Mouse (Mus musculus) A20 (cell line): ENCODE results near the gene Ndufa7.
"Not testable (repeated sequence)": the region's sequence is repeated elsewhere in the genome, so short reads cannot be mapped to it uniquely, and the experiment has no call there.

Experiments
- DNase-seq: peaks from one replicate; pipeline ENCODE4 v3.0.0-alpha.2; 2011; ENCODE audit warnings: low read depth, low spot score

Ndufa7 gene

GRCm38 (mm10) chr17:33874411-33874810 lies 50.0 kb downstream of the Ndufa7 start:
- DNase-seq = no peak

GRCm38 (mm10) chr17:33875797-33876196 lies 51.4 kb downstream of the Ndufa7 start:
- not testable (repeated sequence) for DNase-seq

GRCm38 (mm10) chr17:33884320-33884719 lies 59.9 kb downstream of the Ndufa7 start:
- not testable (repeated sequence) for DNase-seq

GRCm38 (mm10) chr17:33887802-33888201 lies 63.4 kb downstream of the Ndufa7 start:
- not testable (repeated sequence) for DNase-seq
